Mouse (Mus musculus) embryo, embryonic 9.5 days (tissue): Measurements from ENCODE around the gene Rpl19.

ENCODE experiments used
- DNase-seq: peaks from one replicate; pipeline ENCODE4 v3.0.0-alpha.2; 2017; ENCODE audit errors: extremely low spot score

Rpl19 gene

GRCm38 (mm10) chr11:98022555-98023371 is 3.7 kb upstream of the Rpl19 start, which contains the start of gene Cacnb1:
TSS of gene Cacnb1 (minus strand) at chr11:98023034.
- DNase-seq = peak; percentile 91

GRCm38 (mm10) chr11:98024516-98024915 is 2.0 kb upstream of the Rpl19 start:
- DNase-seq = no peak

GRCm38 (mm10) chr11:98026248-98026569 is 301 bp upstream of the Rpl19 start:
- DNase-seq = no peak

- peak; percentile 32 for DNase-seq
Observed at GRCm38 (mm10) chr11:98027297-98027688, 783 bp downstream of the Rpl19 start.

GRCm38 (mm10) chr11:98027785-98028184 is 1.3 kb downstream of the Rpl19 start:
- DNase-seq = no peak

- peak; percentile 39 for DNase-seq
Observed at GRCm38 (mm10) chr11:98030701-98031442, 4.4 kb downstream of the Rpl19 start.

GRCm38 (mm10) chr11:98031443-98031770 is 4.9 kb downstream of the Rpl19 start:
- DNase-seq = peak; percentile 84

- no peak for DNase-seq
Observed at GRCm38 (mm10) chr11:98034061-98034460, 7.6 kb downstream of the Rpl19 start.

- DNase-seq = no peak
Observed at GRCm38 (mm10) chr11:98034840-98035239, 8.3 kb downstream of the Rpl19 start.

- peak; percentile 69 for DNase-seq
Observed at GRCm38 (mm10) chr11:98035977-98036377, 9.5 kb downstream of the Rpl19 start.

- no peak for DNase-seq
Observed at GRCm38 (mm10) chr11:98037871-98038270, 11.4 kb downstream of the Rpl19 start.

GRCm38 (mm10) chr11:98040975-98041374 is 14.5 kb downstream of the Rpl19 start:
- no peak for DNase-seq

GRCm38 (mm10) chr11:98042741-98043140 is 16.2 kb downstream of the Rpl19 start:
- DNase-seq = no peak

- no peak for DNase-seq
Observed at GRCm38 (mm10) chr11:98044074-98044473, 17.6 kb downstream of the Rpl19 start.

- no peak for DNase-seq
Observed at GRCm38 (mm10) chr11:98045596-98045995, 19.1 kb downstream of the Rpl19 start.

- DNase-seq = no peak
Observed at GRCm38 (mm10) chr11:98046466-98046865, 20.0 kb downstream of the Rpl19 start.

- no peak for DNase-seq
Observed at GRCm38 (mm10) chr11:98047745-98048144, 21.2 kb downstream of the Rpl19 start.

GRCm38 (mm10) chr11:98049672-98050519 is 23.4 kb downstream of the Rpl19 start:
- DNase-seq = no peak

- DNase-seq = no peak
Observed at GRCm38 (mm10) chr11:98050520-98050815, 24.0 kb downstream of the Rpl19 start.

- no peak for DNase-seq
Observed at GRCm38 (mm10) chr11:98050940-98051339, 24.4 kb downstream of the Rpl19 start.

- no peak for DNase-seq
Observed at GRCm38 (mm10) chr11:98051611-98052128, 25.2 kb downstream of the Rpl19 start.
